Mouse (Mus musculus): ENCODE measurements around the gene Crhr1. TPM values are rescaled to one million over a fixed set of nuclear protein-coding genes. Genes with fewer than 3 reads are reported as not detected.

The Crhr1 gene
- polyA plus RNA-seq, 1 experiment from 2014 or later = 3.0 TPM

GRCm38 (mm10) chr11:104124582-104124981 lies 8.1 kb upstream of the Crhr1 start:
- no peaks in the 10 kb centered on the region for H3K27me3 ChIP-seq (replicated peaks; ENCODE audit: control insufficient read depth, insufficient read depth, low read length)
- 71% methylated on average over 3 of the region's 3 CpGs for WGBS
- ATAC-seq (no peak), DNase-seq (ENCODE audit: low spot score) (peak; percentile 42)
- no peaks in the 10 kb centered on the region for H3K36me3 ChIP-seq (ENCODE audit: control insufficient read depth, insufficient read depth, low read length)
- no peak overlapping the region for H3K4me2 ChIP-seq (ENCODE audit: low read length)
- no peak overlapping the region for H3K27ac ChIP-seq (ENCODE audit: low read depth, low read length)
- H3K9ac ChIP-seq (ENCODE audit: low read length) = no peak overlapping the region
- no peaks in the 10 kb centered on the region for H3K9me3 ChIP-seq (replicated peaks; ENCODE audit: control insufficient read depth, low read length)
- H3K4me3 ChIP-seq (ENCODE audit: low read depth, low read length) = no peak overlapping the region
- no peaks in the 10 kb centered on the region for H3K4me1 ChIP-seq (ENCODE audit: control insufficient read depth, insufficient read depth, low read length)

- Histone ChIP-seq H3K9me3 (replicated peaks; ENCODE audit: control insufficient read depth, low read length) (no peaks in the 10 kb centered on the region), H3K36me3 (ENCODE audit: control insufficient read depth, insufficient read depth, low read length) (no peaks in the 10 kb centered on the region), H3K4me2 (ENCODE audit: low read length) (no peak overlapping the region), H3K4me1 (ENCODE audit: control insufficient read depth, insufficient read depth, low read length) (peaks cover 2% of the 10 kb centered on the region; the same call in 1 of the 2 replicates), H3K27me3 (replicated peaks; ENCODE audit: control insufficient read depth, insufficient read depth, low read length) (peaks cover 31% of the 10 kb centered on the region), H3K4me3 (ENCODE audit: low read depth, low read length) (no peak overlapping the region), H3K9ac (ENCODE audit: low read length) (no peak overlapping the region), H3K27ac (ENCODE audit: low read depth, low read length) (no peak overlapping the region)
- DNase-seq (ENCODE audit: low spot score) = no peak
- 59% methylated on average over 5 of the region's 5 CpGs for WGBS
- no peak for ATAC-seq
Observed at GRCm38 (mm10) chr11:104129466-104129865, 3.2 kb upstream of the Crhr1 start.

GRCm38 (mm10) chr11:104130721-104131647 lies 1.7 kb upstream of the Crhr1 start:
- DNase-seq (ENCODE audit: low spot score) (no peak), ATAC-seq (no peak)
- Histone ChIP-seq H3K36me3 (ENCODE audit: control insufficient read depth, insufficient read depth, low read length) (no peaks in the 10 kb centered on the region), H3K9me3 (replicated peaks; ENCODE audit: control insufficient read depth, low read length) (no peaks in the 10 kb centered on the region), H3K27me3 (replicated peaks; ENCODE audit: control insufficient read depth, insufficient read depth, low read length) (peaks cover 47% of the 10 kb centered on the region), H3K4me2 (ENCODE audit: low read length) (no peak overlapping the region; the same call in 1 of the 2 replicates), H3K4me3 (ENCODE audit: low read depth, low read length) (no peak overlapping the region), H3K9ac (ENCODE audit: low read length) (no peak overlapping the region), H3K27ac (ENCODE audit: low read depth, low read length) (no peak overlapping the region), H3K4me1 (ENCODE audit: control insufficient read depth, insufficient read depth, low read length) (peaks cover 2% of the 10 kb centered on the region; the same call in 1 of the 2 replicates)
- WGBS = 78% methylated on average over 15 of the region's 15 CpGs

GRCm38 (mm10) chr11:104131756-104132155 lies 899 bp upstream of the Crhr1 start:
- peak overlapping the region; percentile 95 for H3K4me2 ChIP-seq (ENCODE audit: low read length)
- no peaks in the 10 kb centered on the region for H3K9me3 ChIP-seq (replicated peaks; ENCODE audit: control insufficient read depth, low read length)
- peak; percentile 61 for DNase-seq (ENCODE audit: low spot score)
- H3K4me1 ChIP-seq (ENCODE audit: control insufficient read depth, insufficient read depth, low read length) = peaks cover 2% of the 10 kb centered on the region; the same call in 1 of the 2 replicates
- peaks cover 50% of the 10 kb centered on the region for H3K27me3 ChIP-seq (replicated peaks; ENCODE audit: control insufficient read depth, insufficient read depth, low read length)
- peak overlapping the region; percentile 59 for H3K4me3 ChIP-seq (ENCODE audit: low read depth, low read length)
- peak overlapping the region; percentile 75 for H3K9ac ChIP-seq (ENCODE audit: low read length)
- H3K27ac ChIP-seq (ENCODE audit: low read depth, low read length) = no peak overlapping the region
- WGBS = under 1% methylated on average over 21 of the region's 21 CpGs
- H3K36me3 ChIP-seq (ENCODE audit: control insufficient read depth, insufficient read depth, low read length) = no peaks in the 10 kb centered on the region
- ATAC-seq = 0 out of 2 replicates have a peak, but pooled peaks have one; percentile 32

GRCm38 (mm10) chr11:104133442-104133983 lies 858 bp downstream of the Crhr1 start:
- Histone ChIP-seq H3K4me2 (ENCODE audit: low read length) (peak overlapping the region; percentile 95), H3K9ac (ENCODE audit: low read length) (peak overlapping the region; percentile 75), H3K36me3 (ENCODE audit: control insufficient read depth, insufficient read depth, low read length) (no peaks in the 10 kb centered on the region), H3K27ac (ENCODE audit: low read depth, low read length) (no peak overlapping the region), H3K27me3 (replicated peaks; ENCODE audit: control insufficient read depth, insufficient read depth, low read length) (peaks cover 50% of the 10 kb centered on the region), H3K4me1 (ENCODE audit: control insufficient read depth, insufficient read depth, low read length) (peaks cover 2% of the 10 kb centered on the region; the same call in 1 of the 2 replicates), H3K9me3 (replicated peaks; ENCODE audit: control insufficient read depth, low read length) (no peaks in the 10 kb centered on the region), H3K4me3 (ENCODE audit: low read depth, low read length) (peak overlapping the region; percentile 59)
- DNase-seq (ENCODE audit: low spot score) (no peak), ATAC-seq (no peak)
- under 1% methylated on average over 47 of the region's 47 CpGs for WGBS

- no peaks in the 10 kb centered on the region for H3K4me1 ChIP-seq (ENCODE audit: control insufficient read depth, insufficient read depth, low read length)
- no peaks in the 10 kb centered on the region for H3K9me3 ChIP-seq (replicated peaks; ENCODE audit: control insufficient read depth, low read length)
- peaks cover 22% of the 10 kb centered on the region for H3K27me3 ChIP-seq (replicated peaks; ENCODE audit: control insufficient read depth, insufficient read depth, low read length)
- no peaks in the 10 kb centered on the region for H3K36me3 ChIP-seq (ENCODE audit: control insufficient read depth, insufficient read depth, low read length)
- 72% methylated on average over 3 of the region's 3 CpGs for WGBS
- no peak for ATAC-seq
- no peak overlapping the region for H3K9ac ChIP-seq (ENCODE audit: low read length)
- no peak overlapping the region for H3K4me2 ChIP-seq (ENCODE audit: low read length)
- DNase-seq (ENCODE audit: low spot score) = no peak
- H3K27ac ChIP-seq (ENCODE audit: low read depth, low read length) = no peak overlapping the region
- no peak overlapping the region for H3K4me3 ChIP-seq (ENCODE audit: low read depth, low read length)
Observed at GRCm38 (mm10) chr11:104138976-104139375, 6.3 kb downstream of the Crhr1 start.

- no peaks in the 10 kb centered on the region for H3K4me1 ChIP-seq (ENCODE audit: control insufficient read depth, insufficient read depth, low read length)
- WGBS = 95% methylated on average over 1 of the region's 1 CpGs
- no peaks in the 10 kb centered on the region for H3K36me3 ChIP-seq (ENCODE audit: control insufficient read depth, insufficient read depth, low read length)
- H3K27ac ChIP-seq (ENCODE audit: low read depth, low read length) = no peak overlapping the region
- no peak overlapping the region for H3K4me2 ChIP-seq (ENCODE audit: low read length)
- H3K9me3 ChIP-seq (replicated peaks; ENCODE audit: control insufficient read depth, low read length) = no peaks in the 10 kb centered on the region
- H3K4me3 ChIP-seq (ENCODE audit: low read depth, low read length) = no peak overlapping the region
- DNase-seq (ENCODE audit: low spot score) (no peak), ATAC-seq (no peak)
- no peaks in the 10 kb centered on the region for H3K27me3 ChIP-seq (replicated peaks; ENCODE audit: control insufficient read depth, insufficient read depth, low read length)
- H3K9ac ChIP-seq (ENCODE audit: low read length) = no peak overlapping the region
Observed at GRCm38 (mm10) chr11:104144930-104145329, 12.3 kb downstream of the Crhr1 start.

GRCm38 (mm10) chr11:104148787-104149186 lies 16.1 kb downstream of the Crhr1 start:
- no peak for DNase-seq (ENCODE audit: low spot score)
- ATAC-seq = no peak
- Histone ChIP-seq H3K36me3 (ENCODE audit: control insufficient read depth, insufficient read depth, low read length) (no peaks in the 10 kb centered on the region), H3K4me2 (ENCODE audit: low read length) (no peak overlapping the region), H3K27ac (ENCODE audit: low read depth, low read length) (no peak overlapping the region), H3K4me1 (ENCODE audit: control insufficient read depth, insufficient read depth, low read length) (peaks cover 4% of the 10 kb centered on the region; the same call in 1 of the 2 replicates), H3K4me3 (ENCODE audit: low read depth, low read length) (no peak overlapping the region), H3K9ac (ENCODE audit: low read length) (no peak overlapping the region), H3K27me3 (replicated peaks; ENCODE audit: control insufficient read depth, insufficient read depth, low read length) (no peaks in the 10 kb centered on the region), H3K9me3 (replicated peaks; ENCODE audit: control insufficient read depth, low read length) (no peaks in the 10 kb centered on the region)
- 71% methylated on average over 7 of the region's 7 CpGs for WGBS

- 15% methylated on average over 5 of the region's 5 CpGs for WGBS
Observed at GRCm38 (mm10) chr11:104150911-104151310, 18.3 kb downstream of the Crhr1 start.

More at GRCm38 (mm10) chr11:104150911-104151310, 18.3 kb downstream of the Crhr1 start:
- no peak overlapping the region for H3K9ac ChIP-seq (ENCODE audit: low read length)
- no peaks in the 10 kb centered on the region for H3K9me3 ChIP-seq (replicated peaks; ENCODE audit: control insufficient read depth, low read length)
- no peak overlapping the region for H3K4me2 ChIP-seq (ENCODE audit: low read length)
- H3K4me1 ChIP-seq (ENCODE audit: control insufficient read depth, insufficient read depth, low read length) = peaks cover 4% of the 10 kb centered on the region; the same call in 1 of the 2 replicates
- no peak for DNase-seq (ENCODE audit: low spot score)
- ATAC-seq = no peak
- no peaks in the 10 kb centered on the region for H3K27me3 ChIP-seq (replicated peaks; ENCODE audit: control insufficient read depth, insufficient read depth, low read length)
- H3K36me3 ChIP-seq (ENCODE audit: control insufficient read depth, insufficient read depth, low read length) = no peaks in the 10 kb centered on the region
- no peak overlapping the region for H3K4me3 ChIP-seq (ENCODE audit: low read depth, low read length)
- H3K27ac ChIP-seq (ENCODE audit: low read depth, low read length) = no peak overlapping the region
